Mouse (Mus musculus) forebrain, embryonic 15.5 days (tissue): Measurements from ENCODE around the gene Rnf151. TPM values are rescaled to one million over a fixed set of nuclear protein-coding genes. Genes with fewer than 3 reads are reported as not detected.
A peak's percentile ranks its signal among the peaks of the same experiment; 100 is the strongest.

Source experiments
- ATAC-seq: fragments of 200-750 bp; cut with Nextera tagmentation; replicated peaks from 2 replicates; pipeline ENCODE4 v1.8.0; 2017; ENCODE audit warnings: mild to moderate bottlenecking, moderate TSS enrichment, moderate library complexity
- H3K27ac ChIP-seq: fragments of 300-500 bp; sonication (generic); replicated peaks from 2 replicates; pipeline ENCODE4 v1.5.1; 2015; ENCODE audit warnings: mild to moderate bottlenecking, inconsistent platforms
- H3K27me3 ChIP-seq: fragments of 300-500 bp; sonication (generic); 2 replicates; pipeline ENCODE4 v1.6.1; 2015; ENCODE audit warnings: inconsistent platforms
- H3K36me3 ChIP-seq: fragments of 300-500 bp; sonication (generic); 2 replicates; pipeline ENCODE4 v1.6.1; 2015; ENCODE audit warnings: mild to moderate bottlenecking, inconsistent platforms
- H3K4me1 ChIP-seq: fragments of 300-500 bp; sonication (generic); 2 replicates; pipeline ENCODE4 v1.6.1; 2015; ENCODE audit warnings: inconsistent platforms
- H3K4me2 ChIP-seq: fragments of 300-500 bp; sonication (generic); replicated peaks from 2 replicates; pipeline ENCODE4 v1.6.1; 2015; ENCODE audit warnings: mild to moderate bottlenecking, inconsistent platforms
- H3K4me3 ChIP-seq: fragments of 300-500 bp; sonication (generic); 2 replicates; pipeline ENCODE4 v1.5.1; 2015; ENCODE audit warnings: mild to moderate bottlenecking, inconsistent platforms
- H3K9ac ChIP-seq: fragments of 300-500 bp; sonication (generic); replicated peaks from 2 replicates; pipeline ENCODE4 v1.6.1; 2015; ENCODE audit warnings: mild to moderate bottlenecking, inconsistent platforms
- H3K9me3 ChIP-seq: fragments of 300-500 bp; sonication (generic); 2 replicates; pipeline ENCODE4 v1.6.1; 2016; ENCODE audit warnings: inconsistent platforms
- WGBS: fragments of 180-500 bp; shearing (Covaris S2); methylation state at CpG from one replicate; pipeline ENCODE4 v1.1.7; 2015; ENCODE audit warnings: mixed read lengths; 5-methylcytosine and 5-hydroxymethylcytosine counted together
- polyA plus RNA-seq: library from polyadenylated mRNA; unstranded; fragments of >200 nt; fragmentation: Nextera tagmentation; extraction: Ambion mirVana; gene quantifications from 2 replicates; pipeline ENCODE4 v1.2.1, GENCODE M21; 2015

Rnf151 gene
- not detected in 2 replicates for polyA plus RNA-seq

GRCm38 (mm10) chr17:24717943-24718342 lies at the start of gene Rnf151, which contains the start of gene Rps2:
Gene Rnf151 (minus strand): TSS chr17:24718063.
Gene Rps2 (plus strand): TSS chr17:24718116.
- WGBS, result 81% methylated on average over 4 of the region's 4 CpGs
- ATAC-seq, result no peak

GRCm38 (mm10) chr17:24766266-24766875 lies 48.5 kb upstream of the Rnf151 start:
- Histone ChIP-seq H3K9ac (no peak overlapping the region), H3K27ac (no peak overlapping the region), H3K4me3 (no peak overlapping the region), H3K27me3 (no peaks in the 10 kb centered on the region), H3K9me3 (no peaks in the 10 kb centered on the region), H3K4me1 (no peaks in the 10 kb centered on the region), H3K36me3 (no peaks in the 10 kb centered on the region), H3K4me2 (no peak overlapping the region)
- 25% methylated on average over 12 of the region's 12 CpGs for WGBS
- no peak for ATAC-seq

More at GRCm38 (mm10) chr17:24717943-24718342, at the start of gene Rnf151, which contains the start of gene Rps2:
- Histone ChIP-seq H3K36me3 (peaks cover 18% of the 10 kb centered on the region), H3K9me3 (no peaks in the 10 kb centered on the region), H3K9ac (no peak within 1 kb of the TSS), H3K4me1 (peaks cover 31% of the 10 kb centered on the region), H3K4me2 (peak within 1 kb of the TSS; percentile 67), H3K27me3 (no peaks in the 10 kb centered on the region), H3K27ac (no peak within 1 kb of the TSS), H3K4me3 (peak within 1 kb of the TSS; percentile 88)

GRCm38 (mm10) chr17:24765016-24765905 lies 47.4 kb upstream of the Rnf151 start:
- Histone ChIP-seq H3K27ac (no peak overlapping the region), H3K36me3 (no peaks in the 10 kb centered on the region), H3K4me2 (no peak overlapping the region), H3K9ac (no peak overlapping the region), H3K27me3 (no peaks in the 10 kb centered on the region), H3K4me3 (no peak overlapping the region), H3K9me3 (no peaks in the 10 kb centered on the region), H3K4me1 (no peaks in the 10 kb centered on the region)
- no peak for ATAC-seq
- 51% methylated on average over 22 of the region's 22 CpGs for WGBS

- no peak overlapping the region for H3K4me2 ChIP-seq
- ATAC-seq, result no peak
- no peaks in the 10 kb centered on the region for H3K9me3 ChIP-seq
- H3K4me1 ChIP-seq, result no peaks in the 10 kb centered on the region
- H3K36me3 ChIP-seq, result no peaks in the 10 kb centered on the region
- no peak overlapping the region for H3K9ac ChIP-seq
- 55% methylated on average over 5 of the region's 5 CpGs for WGBS
- H3K4me3 ChIP-seq, result no peak overlapping the region
- no peak overlapping the region for H3K27ac ChIP-seq
- H3K27me3 ChIP-seq, result no peaks in the 10 kb centered on the region; the same call in 1 of the 2 replicates
Observed at GRCm38 (mm10) chr17:24761121-24761520, 43.3 kb upstream of the Rnf151 start.

- ATAC-seq, result no peak
- Histone ChIP-seq H3K4me2 (no peak overlapping the region), H3K4me3 (no peak overlapping the region), H3K27me3 (peaks cover 34% of the 10 kb centered on the region), H3K36me3 (no peaks in the 10 kb centered on the region), H3K9me3 (no peaks in the 10 kb centered on the region), H3K4me1 (peaks cover 10% of the 10 kb centered on the region), H3K27ac (no peak overlapping the region), H3K9ac (no peak overlapping the region)
- WGBS, result 87% methylated on average over 1 of the region's 1 CpGs
Observed at GRCm38 (mm10) chr17:24757394-24757793, 39.5 kb upstream of the Rnf151 start.

GRCm38 (mm10) chr17:24752415-24753394 lies 34.8 kb upstream of the Rnf151 start, which contains the start of gene Hs3st6:
Gene Hs3st6 (plus strand): TSS chr17:24752988.
- peak within 1 kb of the TSS; percentile 63 for H3K4me2 ChIP-seq
- H3K4me1 ChIP-seq, result peaks cover 14% of the 10 kb centered on the region
- H3K27ac ChIP-seq, result no peak within 1 kb of the TSS
- H3K27me3 ChIP-seq, result peaks cover 58% of the 10 kb centered on the region
- under 1% methylated on average over 65 of the region's 82 CpGs for WGBS
- peak within 1 kb of the TSS; percentile 40 for H3K4me3 ChIP-seq
- no peaks in the 10 kb centered on the region for H3K9me3 ChIP-seq
- peak; percentile 73 for ATAC-seq
- peak within 1 kb of the TSS; percentile 32; the same call in 1 of the 2 replicates for H3K9ac ChIP-seq
- no peaks in the 10 kb centered on the region for H3K36me3 ChIP-seq

GRCm38 (mm10) chr17:24751528-24751927 lies 33.7 kb upstream of the Rnf151 start:
- WGBS, result 21% methylated on average over 4 of the region's 4 CpGs

GRCm38 (mm10) chr17:24746986-24747385 lies 29.1 kb upstream of the Rnf151 start:
- Histone ChIP-seq H3K4me2 (no peak overlapping the region), H3K4me1 (no peaks in the 10 kb centered on the region), H3K4me3 (no peak overlapping the region), H3K9me3 (no peaks in the 10 kb centered on the region), H3K9ac (no peak overlapping the region), H3K27me3 (peaks cover 20% of the 10 kb centered on the region), H3K27ac (no peak overlapping the region), H3K36me3 (no peaks in the 10 kb centered on the region)
- WGBS, result 55% methylated on average over 4 of the region's 4 CpGs
- ATAC-seq, result no peak

More at GRCm38 (mm10) chr17:24751528-24751927, 33.7 kb upstream of the Rnf151 start:
- ATAC-seq, result no peak
- no peaks in the 10 kb centered on the region for H3K9me3 ChIP-seq
- H3K27me3 ChIP-seq, result peaks cover 58% of the 10 kb centered on the region
- H3K27ac ChIP-seq, result no peak overlapping the region
- no peak overlapping the region for H3K9ac ChIP-seq
- no peak overlapping the region for H3K4me2 ChIP-seq
- no peaks in the 10 kb centered on the region for H3K36me3 ChIP-seq
- H3K4me3 ChIP-seq, result no peak overlapping the region
- peaks cover 14% of the 10 kb centered on the region for H3K4me1 ChIP-seq

- Histone ChIP-seq H3K4me2 (no peak overlapping the region), H3K9ac (no peak overlapping the region), H3K36me3 (no peaks in the 10 kb centered on the region), H3K27ac (no peak overlapping the region), H3K27me3 (peaks cover 10% of the 10 kb centered on the region), H3K9me3 (no peaks in the 10 kb centered on the region), H3K4me3 (no peak overlapping the region), H3K4me1 (no peaks in the 10 kb centered on the region)
- peak; percentile 71 for ATAC-seq
- 20% methylated on average over 7 of the region's 7 CpGs for WGBS
Observed at GRCm38 (mm10) chr17:24745526-24746497, 27.9 kb upstream of the Rnf151 start.

GRCm38 (mm10) chr17:24744381-24744780 lies 26.5 kb upstream of the Rnf151 start:
- WGBS, result 80% methylated on average over 3 of the region's 3 CpGs
- H3K4me2 ChIP-seq, result no peak overlapping the region
- H3K9me3 ChIP-seq, result no peaks in the 10 kb centered on the region
- no peak overlapping the region for H3K27ac ChIP-seq
- H3K9ac ChIP-seq, result no peak overlapping the region
- H3K36me3 ChIP-seq, result no peaks in the 10 kb centered on the region
- no peaks in the 10 kb centered on the region for H3K4me1 ChIP-seq
- no peak for ATAC-seq
- no peaks in the 10 kb centered on the region for H3K27me3 ChIP-seq
- H3K4me3 ChIP-seq, result no peak overlapping the region
